Mouse (Mus musculus) testis, adult 2 months (tissue): Measurements from ENCODE around the gene Ankle2.

ENCODE experiments used
- CTCF ChIP-seq: fragments of 200-500 bp; IDR thresholded peaks from 2 replicates; pipeline ENCODE4 v1.5.1; 2012; ENCODE audit warnings: low read depth, mild to moderate bottlenecking, inconsistent platforms, low read length, moderate library complexity; ENCODE audit not compliant: control insufficient read depth, insufficient read depth, insufficient replicate concordance
- POLR2A ChIP-seq: fragments of 200-500 bp; IDR thresholded peaks from 2 replicates; pipeline ENCODE4 v1.6.1; 2012; ENCODE audit warnings: low read depth, mild to moderate bottlenecking, inconsistent platforms, low read length, moderate library complexity; ENCODE audit not compliant: control insufficient read depth

DNA sequence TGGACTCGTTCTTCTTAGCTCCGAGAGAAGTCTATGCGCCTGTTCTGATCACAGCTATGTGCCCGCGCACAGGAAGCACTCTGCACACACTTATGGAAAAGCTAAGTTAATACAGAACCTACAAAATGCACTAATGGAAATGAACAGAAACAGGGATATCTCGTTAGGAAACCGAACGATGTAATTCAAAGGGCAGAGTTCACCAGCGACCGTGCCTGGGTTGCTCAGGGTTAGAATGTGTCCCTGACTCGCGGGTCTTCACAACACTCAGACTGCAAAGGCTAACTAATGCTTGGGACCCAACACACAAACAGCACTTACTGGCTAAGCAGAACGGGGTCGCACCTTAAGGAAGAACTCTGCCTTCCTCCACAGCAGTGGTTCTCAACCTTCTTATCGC, 54.4 kb downstream of the Ankle2 start:
- no peak for TF ChIP-seq POLR2A
- TF ChIP-seq CTCF, result no peak
